Mouse (Mus musculus): ENCODE results near the gene Cited1. TPM values are rescaled to one million over a fixed set of nuclear protein-coding genes. Genes with fewer than 3 reads are reported as not detected.

The Cited1 gene
- 25.4 and 30.1 TPM in 2 replicates for polyA plus RNA-seq (2014; fragmentation: Nextera tagmentation; extraction: Ambion mirVana)

GRCm38 (mm10) chrX:102251937-102252860 lies at the start of gene Cited1:
Gene Cited1 (minus strand): TSS chrX:102252181.
- Histone ChIP-seq H3K9me3 (ENCODE audit: control insufficient read depth, low read length) (no peaks in the 10 kb centered on the region), H3K27me3 (replicated peaks; ENCODE audit: control insufficient read depth, insufficient read depth, low read length) (peaks cover 51% of the 10 kb centered on the region), H3K9ac (ENCODE audit: low read depth, low read length) (peak within 1 kb of the TSS; percentile 54), H3K4me1 (ENCODE audit: control insufficient read depth, insufficient read depth, low read length) (peaks cover 4% of the 10 kb centered on the region; the same call in 1 of the 2 replicates), H3K4me3 (ENCODE audit: low read depth, low read length) (peak within 1 kb of the TSS; percentile 56), H3K4me2 (ENCODE audit: low read depth, low read length) (peak within 1 kb of the TSS; percentile 76), H3K36me3 (ENCODE audit: control insufficient read depth, insufficient read depth, low read length) (no peaks in the 10 kb centered on the region), H3K27ac (replicated peaks; ENCODE audit: low read depth, low read length) (no peak within 1 kb of the TSS)
- ATAC-seq (ENCODE audit: low read depth) (peak; percentile 95), DNase-seq (ENCODE audit: low spot score) (peak; percentile 94)
- WGBS = 26% methylated on average over 32 of the region's 44 CpGs

GRCm38 (mm10) chrX:102284889-102285288 lies 32.9 kb upstream of the Cited1 start:
- WGBS = 30% methylated on average over 3 of the region's 3 CpGs
- H3K27ac ChIP-seq (replicated peaks; ENCODE audit: low read depth, low read length) = no peak overlapping the region

GRCm38 (mm10) chrX:102262620-102263345 lies 10.8 kb upstream of the Cited1 start:
- no peak for ATAC-seq (ENCODE audit: low read depth)
- peaks cover 7% of the 10 kb centered on the region for H3K27me3 ChIP-seq (replicated peaks; ENCODE audit: control insufficient read depth, insufficient read depth, low read length)
- 86% methylated on average over 11 of the region's 14 CpGs for WGBS

More at GRCm38 (mm10) chrX:102284889-102285288, 32.9 kb upstream of the Cited1 start:
- Histone ChIP-seq H3K4me1 (ENCODE audit: control insufficient read depth, insufficient read depth, low read length) (no peaks in the 10 kb centered on the region), H3K9me3 (ENCODE audit: control insufficient read depth, low read length) (no peaks in the 10 kb centered on the region), H3K9ac (ENCODE audit: low read depth, low read length) (no peak overlapping the region), H3K27me3 (replicated peaks; ENCODE audit: control insufficient read depth, insufficient read depth, low read length) (peaks cover 3% of the 10 kb centered on the region; the same call in 1 of the 2 replicates), H3K36me3 (ENCODE audit: control insufficient read depth, insufficient read depth, low read length) (no peaks in the 10 kb centered on the region), H3K4me2 (ENCODE audit: low read depth, low read length) (no peak overlapping the region), H3K4me3 (ENCODE audit: low read depth, low read length) (no peak overlapping the region)
- ATAC-seq (ENCODE audit: low read depth) (no peak), DNase-seq (ENCODE audit: low spot score) (peak; percentile 11)

GRCm38 (mm10) chrX:102259772-102260171 lies 7.8 kb upstream of the Cited1 start:
- no peaks in the 10 kb centered on the region for H3K36me3 ChIP-seq (ENCODE audit: control insufficient read depth, insufficient read depth, low read length)
- no peaks in the 10 kb centered on the region for H3K4me1 ChIP-seq (ENCODE audit: control insufficient read depth, insufficient read depth, low read length)
- no peaks in the 10 kb centered on the region for H3K9me3 ChIP-seq (ENCODE audit: control insufficient read depth, low read length)
- H3K4me2 ChIP-seq (ENCODE audit: low read depth, low read length) = no peak overlapping the region
- H3K9ac ChIP-seq (ENCODE audit: low read depth, low read length) = no peak overlapping the region
- ATAC-seq (ENCODE audit: low read depth) (no peak), DNase-seq (ENCODE audit: low spot score) (no peak)
- H3K27me3 ChIP-seq (replicated peaks; ENCODE audit: control insufficient read depth, insufficient read depth, low read length) = peaks cover 7% of the 10 kb centered on the region
- WGBS = 85% methylated on average over 4 of the region's 4 CpGs
- H3K27ac ChIP-seq (replicated peaks; ENCODE audit: low read depth, low read length) = no peak overlapping the region
- no peak overlapping the region for H3K4me3 ChIP-seq (ENCODE audit: low read depth, low read length)

More at GRCm38 (mm10) chrX:102262620-102263345, 10.8 kb upstream of the Cited1 start:
- no peaks in the 10 kb centered on the region for H3K9me3 ChIP-seq (ENCODE audit: control insufficient read depth, low read length)
- no peaks in the 10 kb centered on the region for H3K36me3 ChIP-seq (ENCODE audit: control insufficient read depth, insufficient read depth, low read length)
- peak; percentile 12 for DNase-seq (ENCODE audit: low spot score)
- no peak overlapping the region for H3K4me2 ChIP-seq (ENCODE audit: low read depth, low read length)
- H3K4me1 ChIP-seq (ENCODE audit: control insufficient read depth, insufficient read depth, low read length) = no peaks in the 10 kb centered on the region
- H3K9ac ChIP-seq (ENCODE audit: low read depth, low read length) = no peak overlapping the region
- no peak overlapping the region for H3K4me3 ChIP-seq (ENCODE audit: low read depth, low read length)
- no peak overlapping the region for H3K27ac ChIP-seq (replicated peaks; ENCODE audit: low read depth, low read length)

- no peak overlapping the region for H3K27ac ChIP-seq (replicated peaks; ENCODE audit: low read depth, low read length)
- peaks cover 42% of the 10 kb centered on the region for H3K27me3 ChIP-seq (replicated peaks; ENCODE audit: control insufficient read depth, insufficient read depth, low read length)
- ATAC-seq (ENCODE audit: low read depth) = no peak
- no peaks in the 10 kb centered on the region for H3K36me3 ChIP-seq (ENCODE audit: control insufficient read depth, insufficient read depth, low read length)
- peak overlapping the region; percentile 15 for H3K4me3 ChIP-seq (ENCODE audit: low read depth, low read length)
- no peak for DNase-seq (ENCODE audit: low spot score)
- no peak overlapping the region for H3K9ac ChIP-seq (ENCODE audit: low read depth, low read length)
- peak overlapping the region; percentile 76 for H3K4me2 ChIP-seq (ENCODE audit: low read depth, low read length)
- H3K4me1 ChIP-seq (ENCODE audit: control insufficient read depth, insufficient read depth, low read length) = peaks cover 4% of the 10 kb centered on the region; the same call in 1 of the 2 replicates
- H3K9me3 ChIP-seq (ENCODE audit: control insufficient read depth, low read length) = no peaks in the 10 kb centered on the region
- WGBS = 17% methylated on average over 7 of the region's 7 CpGs
Measured at GRCm38 (mm10) chrX:102253892-102254291, 1.9 kb upstream of the Cited1 start.

GRCm38 (mm10) chrX:102251221-102251936 lies 602 bp downstream of the Cited1 start:
- Histone ChIP-seq H3K4me2 (ENCODE audit: low read depth, low read length) (peak overlapping the region; percentile 76), H3K4me3 (ENCODE audit: low read depth, low read length) (peak overlapping the region; percentile 56), H3K27ac (replicated peaks; ENCODE audit: low read depth, low read length) (no peak overlapping the region), H3K9ac (ENCODE audit: low read depth, low read length) (peak overlapping the region; percentile 54), H3K27me3 (replicated peaks; ENCODE audit: control insufficient read depth, insufficient read depth, low read length) (peaks cover 51% of the 10 kb centered on the region), H3K4me1 (ENCODE audit: control insufficient read depth, insufficient read depth, low read length) (peaks cover 4% of the 10 kb centered on the region; the same call in 1 of the 2 replicates), H3K36me3 (ENCODE audit: control insufficient read depth, insufficient read depth, low read length) (no peaks in the 10 kb centered on the region), H3K9me3 (ENCODE audit: control insufficient read depth, low read length) (no peaks in the 10 kb centered on the region)
- WGBS = 20% methylated on average over 8 of the region's 80 CpGs
- no peak for DNase-seq (ENCODE audit: low spot score)
- ATAC-seq (ENCODE audit: low read depth) = peak; percentile 50

- ATAC-seq (ENCODE audit: low read depth) (no peak), DNase-seq (ENCODE audit: low spot score) (no peak)
- Histone ChIP-seq H3K4me1 (ENCODE audit: control insufficient read depth, insufficient read depth, low read length) (peaks cover 4% of the 10 kb centered on the region; the same call in 1 of the 2 replicates), H3K4me2 (ENCODE audit: low read depth, low read length) (peak overlapping the region; percentile 76), H3K36me3 (ENCODE audit: control insufficient read depth, insufficient read depth, low read length) (no peaks in the 10 kb centered on the region), H3K4me3 (ENCODE audit: low read depth, low read length) (peak overlapping the region; percentile 56), H3K27me3 (replicated peaks; ENCODE audit: control insufficient read depth, insufficient read depth, low read length) (peaks cover 54% of the 10 kb centered on the region), H3K9ac (ENCODE audit: low read depth, low read length) (peak overlapping the region; percentile 54), H3K27ac (replicated peaks; ENCODE audit: low read depth, low read length) (no peak overlapping the region), H3K9me3 (ENCODE audit: control insufficient read depth, low read length) (no peaks in the 10 kb centered on the region)
- WGBS = 8% methylated on average over 5 of the region's 24 CpGs
Measured at GRCm38 (mm10) chrX:102250891-102251170, 1.1 kb downstream of the Cited1 start.
